Mouse (Mus musculus): Measurements from ENCODE around the gene Yars2. TPM values are rescaled to one million over a fixed set of nuclear protein-coding genes. Genes with fewer than 3 reads are reported as not detected.

Gene Yars2
- total RNA-seq, 4 experiments from 2014 or later, result 21.1 to 24.5 (median 21.3) TPM

Other genes with a start within 250 kb of the Yars2 start
- 10 to 100 TPM; 33.4 to 48.0 (median 40.4) TPM for gene Pkp2, start 89.6 kb upstream of the Yars2 start, total RNA-seq (2022)
- 100 to 1,000 TPM; 189 to 210 (median 201) TPM for gene Dnm1l, start 56.0 kb downstream of the Yars2 start, total RNA-seq (2022)